Mouse (Mus musculus): Measurements from ENCODE around the gene Cables2. TPM values are rescaled to one million over a fixed set of nuclear protein-coding genes. Genes with fewer than 3 reads are reported as not detected.

Gene Cables2
- total RNA-seq (2014; rRNA removed; ENCODE audit: low replicate concordance) = 14.6 and 15.3 TPM in 2 replicates
- polyA plus RNA-seq (2015; fragmentation: Nextera tagmentation; extraction: Ambion mirVana) = 6.2 and 6.5 TPM in 2 replicates

DNA sequence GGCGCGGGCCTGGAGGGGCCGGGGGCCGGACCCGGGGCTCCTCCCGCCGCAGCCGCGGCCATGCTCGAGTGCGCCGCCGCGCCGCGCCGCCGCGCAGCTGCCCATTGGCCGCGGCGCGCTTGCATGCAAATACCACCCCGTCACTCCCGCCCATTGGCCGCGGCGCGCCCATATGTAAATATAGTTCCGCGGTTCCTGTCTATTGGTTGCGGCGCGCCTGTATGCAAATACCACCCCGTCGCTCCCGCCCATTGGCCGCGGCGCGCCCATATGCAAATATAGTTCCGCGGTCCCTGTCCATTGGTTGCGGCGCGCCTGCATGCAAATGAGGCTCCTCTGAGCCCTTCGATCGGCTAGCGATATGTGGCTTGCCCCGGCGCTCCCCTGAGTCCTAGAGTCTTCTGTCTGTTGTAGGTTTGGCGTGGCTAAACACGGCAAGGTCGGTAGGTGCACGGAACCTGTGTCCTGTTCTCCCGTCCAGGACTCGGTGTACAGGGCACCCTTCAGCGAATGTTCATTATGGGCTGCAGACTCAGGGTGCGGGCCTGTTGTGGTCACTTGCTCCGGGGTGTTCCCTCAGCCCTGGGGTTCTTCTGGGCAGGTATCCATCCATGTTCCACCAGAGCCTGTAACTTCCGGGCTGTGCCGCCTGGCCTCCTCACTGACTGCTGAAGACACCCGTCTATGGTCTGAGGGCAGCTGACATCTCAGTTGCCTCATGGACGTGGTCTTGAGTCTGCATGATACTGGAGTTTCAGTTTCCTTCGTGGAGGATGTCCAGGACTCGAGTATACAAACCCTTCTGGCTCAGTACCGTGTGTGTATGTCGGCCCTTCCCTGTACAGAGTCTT lies at the start of gene Cables2:
Cables2 (minus strand) TSS at position 103 of the 851 bp plus-strand sequence.
- ATAC-seq (ENCODE audit: insufficient read depth, low read depth) (peak; percentile 93), DNase-seq (ENCODE audit: low spot score) (peak; percentile 99)
- peak within 1 kb of the TSS; percentile 75 for H3K27ac ChIP-seq (ENCODE audit: low read depth)
- H3K9ac ChIP-seq (replicated peaks; ENCODE audit: low read depth, low read length) = peak within 1 kb of the TSS; percentile 86
- H3K4me1 ChIP-seq (ENCODE audit: control insufficient read depth, insufficient read depth) = peaks cover 9% of the 10 kb centered on the region; the same call in 1 of the 2 replicates
- WGBS = 6% methylated on average over 52 of the region's 68 CpGs
- H3K27me3 ChIP-seq (ENCODE audit: control insufficient read depth, insufficient read depth, low read length) = no peaks in the 10 kb centered on the region; the same call in 1 of the 2 replicates
- peak within 1 kb of the TSS; percentile 87 for H3K4me3 ChIP-seq (ENCODE audit: low read depth, low read length)
- TF ChIP-seq EP300 (IDR thresholded peaks at IDR 0.05; ENCODE audit: low read depth) (no peak), CTCF (IDR thresholded peaks at IDR 0.05; ENCODE audit: low read depth) (no peak)
- peak within 1 kb of the TSS; percentile 95 for H3K4me2 ChIP-seq (ENCODE audit: low read depth, low read length)
- H3K36me3 ChIP-seq (replicated peaks; ENCODE audit: control insufficient read depth, insufficient read depth, low read length) = peaks cover 8% of the 10 kb centered on the region; the same call in 1 of the 2 replicates
- no peaks in the 10 kb centered on the region for H3K9me3 ChIP-seq (replicated peaks; ENCODE audit: control insufficient read depth, low read length)

DNA sequence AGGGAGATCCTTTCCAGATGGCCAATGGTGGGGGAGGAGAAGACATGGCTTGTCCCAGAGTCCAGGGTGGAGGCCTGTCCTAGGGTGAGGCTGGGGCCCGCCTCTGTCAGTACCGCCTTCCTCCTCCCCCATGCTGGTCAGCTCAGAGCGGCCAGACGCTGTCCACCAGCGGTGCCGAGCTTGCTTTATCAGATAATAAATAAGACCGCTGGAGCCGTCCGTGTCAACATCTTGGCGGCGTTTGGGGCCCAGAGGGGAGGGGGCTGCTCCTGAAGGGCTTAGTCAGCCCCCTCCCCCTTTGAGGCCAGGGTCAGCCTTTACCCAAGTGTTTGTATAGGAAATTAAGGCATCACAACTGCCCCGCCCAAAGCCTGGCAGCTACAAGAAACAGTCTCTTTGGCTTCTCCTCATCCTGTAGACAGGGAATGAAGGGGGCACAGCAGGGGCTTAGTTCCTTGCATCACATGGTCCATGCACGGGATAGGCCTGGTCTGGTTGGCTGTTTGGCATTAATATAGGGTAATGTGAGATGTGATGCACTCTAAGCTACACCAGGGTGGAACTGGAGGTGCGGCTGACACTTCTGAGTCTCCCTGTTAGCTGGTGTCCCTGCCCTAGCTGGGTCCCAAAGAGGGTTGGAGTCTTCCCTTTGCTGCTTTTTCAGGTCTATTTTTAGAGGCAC lies 49.5 kb upstream of the Cables2 start:
- H3K4me1 ChIP-seq (ENCODE audit: control insufficient read depth, insufficient read depth) = peaks cover 17% of the 10 kb centered on the region; the same call in 1 of the 2 replicates

DNA sequence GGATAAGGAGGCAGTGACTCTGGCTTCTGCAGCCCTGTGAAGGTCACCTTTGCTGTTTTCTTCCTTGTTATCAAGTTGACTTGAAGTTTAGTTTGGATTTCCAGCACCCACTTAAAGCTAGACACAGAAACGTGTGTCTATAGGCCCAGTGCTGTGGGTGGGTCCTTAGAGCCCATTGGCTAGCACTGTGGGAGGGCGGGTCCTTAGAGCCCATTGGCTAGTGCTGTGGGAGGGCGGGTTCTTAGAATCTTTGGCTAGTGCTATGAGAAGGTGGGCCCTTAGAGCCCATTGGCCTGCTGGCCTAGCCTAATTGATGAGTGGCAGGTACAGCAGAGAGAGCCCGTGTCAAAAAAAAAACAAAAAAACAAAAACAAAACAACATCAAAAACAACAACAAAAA lies 46.9 kb upstream of the Cables2 start:
- H3K4me1 ChIP-seq (ENCODE audit: control insufficient read depth, insufficient read depth) = peaks cover 21% of the 10 kb centered on the region; the same call in 1 of the 2 replicates

More for the DNA sequence above, 49.5 kb upstream of the Cables2 start:
- TF ChIP-seq CTCF (IDR thresholded peaks at IDR 0.05; ENCODE audit: low read depth) (no peak), EP300 (IDR thresholded peaks at IDR 0.05; ENCODE audit: low read depth) (no peak)
- no peak overlapping the region for H3K9ac ChIP-seq (replicated peaks; ENCODE audit: low read depth, low read length)
- WGBS = 21% methylated on average over 14 of the region's 14 CpGs
- H3K36me3 ChIP-seq (replicated peaks; ENCODE audit: control insufficient read depth, insufficient read depth, low read length) = no peaks in the 10 kb centered on the region
- no peak overlapping the region for H3K4me3 ChIP-seq (ENCODE audit: low read depth, low read length)
- no peak for ATAC-seq (ENCODE audit: insufficient read depth, low read depth)
- H3K4me2 ChIP-seq (ENCODE audit: low read depth, low read length) = no peak overlapping the region
- H3K27me3 ChIP-seq (ENCODE audit: control insufficient read depth, insufficient read depth, low read length) = no peaks in the 10 kb centered on the region
- no peak overlapping the region for H3K27ac ChIP-seq (ENCODE audit: low read depth)
- DNase-seq (ENCODE audit: low spot score) = no peak
- H3K9me3 ChIP-seq (replicated peaks; ENCODE audit: control insufficient read depth, low read length) = no peaks in the 10 kb centered on the region

DNA sequence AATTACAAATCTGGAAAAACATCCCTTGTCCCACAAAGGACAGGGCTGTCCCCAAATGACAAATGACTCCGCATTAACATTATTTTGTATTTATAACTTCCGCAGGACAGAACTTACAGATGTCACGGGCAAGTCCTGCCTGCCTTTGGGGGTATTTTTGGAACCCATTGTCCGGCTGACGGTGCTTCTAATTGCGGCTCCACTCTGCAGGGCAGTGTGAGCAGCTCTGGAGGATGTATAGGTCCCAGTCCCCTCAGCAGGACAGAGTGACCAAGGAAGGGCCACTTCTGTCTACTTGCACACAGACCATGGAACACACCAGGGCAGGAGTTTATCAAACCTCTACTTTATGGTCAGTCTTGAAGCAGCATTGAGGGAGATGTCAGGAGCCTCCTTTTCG lies 44.3 kb upstream of the Cables2 start:
- Histone ChIP-seq H3K4me2 (ENCODE audit: low read depth, low read length) (no peak overlapping the region), H3K36me3 (replicated peaks; ENCODE audit: control insufficient read depth, insufficient read depth, low read length) (no peaks in the 10 kb centered on the region), H3K4me3 (ENCODE audit: low read depth, low read length) (no peak overlapping the region), H3K4me1 (ENCODE audit: control insufficient read depth, insufficient read depth) (peaks cover 13% of the 10 kb centered on the region; the same call in 1 of the 2 replicates), H3K27me3 (ENCODE audit: control insufficient read depth, insufficient read depth, low read length) (no peaks in the 10 kb centered on the region), H3K9me3 (replicated peaks; ENCODE audit: control insufficient read depth, low read length) (no peaks in the 10 kb centered on the region), H3K9ac (replicated peaks; ENCODE audit: low read depth, low read length) (no peak overlapping the region), H3K27ac (ENCODE audit: low read depth) (no peak overlapping the region)
- DNase-seq (ENCODE audit: low spot score) (no peak), ATAC-seq (ENCODE audit: insufficient read depth, low read depth) (no peak)
- TF ChIP-seq CTCF (IDR thresholded peaks at IDR 0.05; ENCODE audit: low read depth) (no peak), EP300 (IDR thresholded peaks at IDR 0.05; ENCODE audit: low read depth) (no peak)
- WGBS = 39% methylated on average over 7 of the region's 7 CpGs

More for the DNA sequence above, 46.9 kb upstream of the Cables2 start:
- TF ChIP-seq EP300 (IDR thresholded peaks at IDR 0.05; ENCODE audit: low read depth) (no peak), CTCF (IDR thresholded peaks at IDR 0.05; ENCODE audit: low read depth) (no peak)
- WGBS = 69% methylated on average over 4 of the region's 4 CpGs
- H3K9ac ChIP-seq (replicated peaks; ENCODE audit: low read depth, low read length) = no peak overlapping the region
- H3K27me3 ChIP-seq (ENCODE audit: control insufficient read depth, insufficient read depth, low read length) = no peaks in the 10 kb centered on the region
- no peaks in the 10 kb centered on the region for H3K9me3 ChIP-seq (replicated peaks; ENCODE audit: control insufficient read depth, low read length)
- no peak overlapping the region for H3K4me3 ChIP-seq (ENCODE audit: low read depth, low read length)
- H3K27ac ChIP-seq (ENCODE audit: low read depth) = no peak overlapping the region
- DNase-seq (ENCODE audit: low spot score) (no peak), ATAC-seq (ENCODE audit: insufficient read depth, low read depth) (peak; percentile 48)
- no peaks in the 10 kb centered on the region for H3K36me3 ChIP-seq (replicated peaks; ENCODE audit: control insufficient read depth, insufficient read depth, low read length)
- H3K4me2 ChIP-seq (ENCODE audit: low read depth, low read length) = no peak overlapping the region

DNA sequence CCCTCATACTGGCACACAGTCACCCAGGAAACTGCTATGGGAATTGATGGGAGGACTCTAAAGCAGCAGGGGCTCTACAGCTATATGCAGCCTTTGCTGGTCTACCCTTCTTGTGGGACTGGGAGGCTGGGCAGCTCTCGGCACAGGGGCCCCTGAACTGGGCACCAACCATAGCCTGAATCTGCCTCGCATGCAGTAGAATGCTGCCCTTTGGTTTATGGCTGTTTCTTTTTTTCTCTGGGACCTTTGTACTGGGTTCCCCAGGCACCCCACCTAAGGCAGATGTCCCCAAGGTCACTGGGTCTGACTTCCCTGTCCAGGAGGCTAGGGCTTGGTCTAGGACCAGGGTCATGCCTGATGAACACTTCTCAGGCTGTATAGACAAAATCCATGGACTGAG lies 41.0 kb upstream of the Cables2 start:
- ATAC-seq (ENCODE audit: insufficient read depth, low read depth) (no peak), DNase-seq (ENCODE audit: low spot score) (no peak)
- H3K27me3 ChIP-seq (ENCODE audit: control insufficient read depth, insufficient read depth, low read length) = no peaks in the 10 kb centered on the region
- 81% methylated on average over 2 of the region's 2 CpGs for WGBS
- no peak for TF ChIP-seq CTCF (IDR thresholded peaks at IDR 0.05; ENCODE audit: low read depth)
- no peak for TF ChIP-seq EP300 (IDR thresholded peaks at IDR 0.05; ENCODE audit: low read depth)
- no peak overlapping the region for H3K4me2 ChIP-seq (ENCODE audit: low read depth, low read length)
- peaks cover 18% of the 10 kb centered on the region; the same call in 1 of the 2 replicates for H3K4me1 ChIP-seq (ENCODE audit: control insufficient read depth, insufficient read depth)
- no peak overlapping the region for H3K9ac ChIP-seq (replicated peaks; ENCODE audit: low read depth, low read length)
- H3K36me3 ChIP-seq (replicated peaks; ENCODE audit: control insufficient read depth, insufficient read depth, low read length) = no peaks in the 10 kb centered on the region
- no peak overlapping the region for H3K4me3 ChIP-seq (ENCODE audit: low read depth, low read length)
- H3K9me3 ChIP-seq (replicated peaks; ENCODE audit: control insufficient read depth, low read length) = no peaks in the 10 kb centered on the region
- H3K27ac ChIP-seq (ENCODE audit: low read depth) = no peak overlapping the region

Measured in heart, postnatal 0 days (tissue).